Mouse (Mus musculus): ENCODE data around the gene Fcor. TPM values are rescaled to one million over a fixed set of nuclear protein-coding genes. Genes with fewer than 3 reads are reported as not detected.

Gene Fcor
- polyA plus RNA-seq (2014; fragmentation: Illumina TruSeq; extraction: RNeasy Lipid Tissue Mini Kit (QIAGEN cat#74804); ENCODE audit: low read depth, low replicate concordance): 3.4 TPM

DNA sequence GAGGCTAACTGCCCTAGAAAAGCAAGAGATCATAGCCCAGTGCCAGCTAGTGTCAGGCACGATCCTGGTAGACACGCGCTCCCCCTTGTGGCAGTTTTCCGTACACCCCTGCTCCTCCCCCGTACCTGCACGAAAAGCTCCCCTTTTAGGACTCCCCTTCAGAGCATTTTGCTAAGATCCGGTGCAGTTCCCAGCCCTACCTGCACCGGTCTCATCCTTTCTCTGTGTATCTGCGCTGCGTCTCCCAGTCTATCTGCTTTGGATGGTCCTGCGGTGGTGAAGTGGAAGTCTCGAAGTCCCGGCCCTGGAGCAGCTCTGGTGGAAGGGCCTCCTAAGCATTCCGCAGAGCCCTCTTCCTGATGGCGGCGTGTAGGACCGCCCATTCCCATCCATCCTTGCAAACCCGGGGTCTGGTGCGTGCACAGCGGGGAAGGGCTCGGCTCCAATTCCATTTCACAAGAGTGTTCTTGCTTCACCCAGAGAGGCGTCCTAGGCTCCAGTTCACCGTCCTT is at the start of gene Fcor:
Gene Fcor (minus strand): TSS at position 383 of the 512 bp plus-strand sequence.

DNA sequence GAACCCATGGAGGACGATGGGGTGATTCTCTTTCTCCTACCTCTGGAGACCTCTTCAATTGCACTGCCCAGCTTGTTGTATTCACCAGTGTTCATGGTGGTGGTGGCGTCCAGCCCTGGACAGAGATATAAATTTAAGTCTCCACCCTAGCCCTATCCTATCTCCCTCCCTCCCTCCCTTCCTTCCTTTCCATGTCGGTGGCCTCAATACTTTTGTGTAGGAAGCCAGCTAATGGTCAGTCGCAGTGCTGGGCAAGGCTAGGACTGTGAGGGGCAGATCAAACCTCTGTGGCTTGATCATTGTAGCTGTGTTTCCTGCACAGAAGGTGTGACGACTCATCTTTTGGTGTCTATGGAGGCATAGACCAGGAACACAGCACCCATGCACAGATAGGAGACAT is 48.4 kb upstream of the Fcor start, which contains the start of gene Clec4g:
Gene Clec4g (minus strand): TSS at position 101 of the 400 bp plus-strand sequence.

DNA sequence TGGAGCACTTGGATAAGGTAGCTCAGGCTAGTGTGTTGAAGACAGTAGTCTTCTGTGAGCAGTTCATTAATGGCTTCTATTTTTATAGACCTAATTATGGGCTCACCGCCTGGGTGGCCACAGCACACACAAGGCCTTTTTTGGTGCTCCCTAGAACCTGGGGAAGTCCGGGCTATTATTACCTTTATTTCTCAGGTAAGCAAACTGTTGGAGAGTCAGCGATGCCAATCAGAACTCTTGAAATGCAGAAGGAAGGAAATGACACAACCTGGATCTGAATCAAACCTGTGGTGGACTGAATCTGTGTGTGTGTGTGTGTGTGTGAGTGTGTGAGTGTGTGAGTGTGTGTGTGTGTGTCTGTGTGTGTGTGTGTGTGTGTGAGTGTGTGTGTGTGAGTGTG is 22.0 kb upstream of the Fcor start, which contains the start of gene Fcer2a:
Gene Fcer2a (minus strand): TSS at position 55 of the 400 bp plus-strand sequence.

DNA sequence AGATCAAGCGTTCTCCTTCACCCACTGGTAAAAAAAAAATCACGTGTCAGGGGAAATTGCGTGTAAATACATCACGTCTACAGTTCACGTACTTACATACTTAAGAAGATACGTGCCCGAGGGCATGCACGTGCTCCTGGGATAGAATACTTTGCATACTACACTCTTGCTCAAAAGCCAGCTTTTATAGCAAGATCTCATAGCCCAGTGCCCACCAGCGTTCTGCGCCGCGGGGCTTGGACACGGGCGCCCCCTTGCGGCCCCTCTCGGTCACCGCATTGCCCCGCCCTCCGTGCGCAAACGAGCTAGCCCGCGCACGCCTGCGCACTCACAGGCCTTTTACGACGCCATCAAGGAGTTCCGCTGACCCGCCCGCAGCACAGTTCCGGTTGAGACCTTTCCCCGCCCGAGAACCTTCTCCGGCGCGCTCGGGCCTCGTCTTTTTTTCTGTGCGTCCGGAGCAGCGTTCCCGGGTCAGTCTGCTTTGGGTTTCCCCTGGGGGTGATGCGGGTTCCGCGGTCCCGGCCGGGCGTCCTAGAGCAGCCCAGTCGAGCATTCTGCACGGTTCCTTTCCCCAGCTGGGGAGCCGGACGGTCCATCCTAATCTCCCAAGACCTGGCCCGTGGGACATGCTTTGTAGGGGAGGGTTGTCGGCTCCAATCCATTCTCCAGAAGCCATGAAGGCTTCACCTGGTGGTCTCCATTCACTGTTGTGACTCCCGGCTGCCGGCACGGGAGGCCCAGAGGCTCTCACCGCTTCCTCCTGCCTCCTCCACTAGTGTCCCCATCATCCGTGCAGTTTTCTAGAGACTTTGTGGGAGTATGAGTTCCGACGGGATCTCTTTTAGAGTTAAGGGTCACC is 4.2 kb upstream of the Fcor start, which contains the start of gene Trappc5:
Gene Trappc5 (plus strand): TSS at position 169 of the 862 bp plus-strand sequence.

DNA sequence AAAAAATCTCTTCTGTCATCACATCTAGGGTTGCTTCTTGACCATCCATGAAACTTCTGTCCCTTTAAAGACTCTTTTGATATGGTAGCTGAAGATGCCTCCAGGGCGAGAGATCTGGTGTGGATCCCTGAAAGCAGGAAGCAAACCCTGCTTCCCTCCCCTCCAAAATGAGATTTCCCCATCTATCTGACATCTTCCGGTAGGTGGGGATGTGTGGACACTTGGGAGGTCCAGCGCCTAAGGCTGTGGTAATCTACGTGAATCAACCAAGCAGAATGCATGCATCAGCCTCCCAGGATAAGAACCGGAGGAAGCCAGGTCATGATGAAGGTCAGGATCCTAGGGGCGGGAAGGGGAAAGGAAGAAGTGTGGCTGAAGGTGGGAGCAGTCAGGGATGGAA is 6.7 kb downstream of the Fcor start, which contains the start of gene Mcemp1:
Gene Mcemp1 (plus strand): TSS at position 248 of the 400 bp plus-strand sequence.

DNA sequence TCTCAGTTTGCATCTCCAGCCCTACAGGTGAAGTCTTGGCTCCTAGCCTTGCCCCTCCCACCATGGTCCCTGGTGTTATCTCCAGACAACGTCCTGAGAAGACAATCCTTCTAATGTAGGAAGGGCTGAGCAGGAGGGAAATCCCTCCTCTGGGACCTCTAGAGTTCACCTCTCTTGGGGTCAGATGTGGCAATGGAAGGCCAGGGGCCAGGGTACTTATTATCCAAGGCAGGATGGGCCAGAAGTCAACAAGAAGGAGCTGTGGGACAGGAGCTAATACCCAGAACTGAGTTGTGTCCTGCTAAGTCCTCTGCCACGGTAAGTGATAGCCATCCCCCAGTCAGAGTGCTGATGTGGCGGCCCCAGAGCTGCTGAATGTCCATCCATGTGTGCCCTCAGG is 16.6 kb downstream of the Fcor start, which contains the start of gene Retn:
Gene Retn (plus strand): TSS at position 245 of the 400 bp plus-strand sequence.

DNA sequence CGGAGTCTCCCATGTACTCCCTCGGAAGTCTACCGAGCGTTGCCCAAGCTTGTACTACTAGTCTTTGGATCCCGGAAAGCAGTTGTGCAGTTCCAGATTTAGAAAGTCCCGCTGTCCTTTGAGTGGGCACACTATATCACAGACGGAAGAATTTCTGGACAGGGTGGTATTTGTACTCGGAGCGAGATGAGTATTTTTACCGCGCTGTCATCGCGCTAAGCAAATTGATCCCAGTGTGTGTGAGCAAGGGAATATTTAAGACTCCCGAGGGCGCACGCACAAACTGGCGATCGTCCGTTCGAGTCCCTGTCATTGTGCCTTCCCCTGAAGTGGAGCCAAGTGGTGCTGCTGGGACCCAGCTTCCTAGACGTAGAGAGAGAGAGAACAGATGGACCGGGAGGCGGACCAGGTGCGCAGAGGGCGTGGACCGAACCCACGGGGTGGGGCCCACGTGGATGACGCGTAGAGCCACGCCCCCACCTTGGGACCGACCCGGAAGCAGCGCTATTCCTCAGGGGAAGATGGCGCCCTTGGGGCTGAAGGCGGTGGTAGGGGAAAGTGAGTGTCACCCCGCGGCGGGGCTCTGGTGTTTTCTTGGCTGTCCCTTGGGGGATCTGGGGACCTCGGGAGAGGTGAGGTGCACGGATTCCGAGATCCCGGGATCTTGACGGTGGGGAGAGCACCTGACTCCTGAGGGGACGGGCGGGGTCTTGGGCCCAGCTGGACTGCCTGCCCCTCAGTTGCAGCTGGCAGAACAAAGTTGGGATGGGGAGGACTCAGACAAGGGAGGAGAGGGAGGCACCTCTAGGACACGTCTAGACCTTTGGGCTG is 41.3 kb downstream of the Fcor start, which contains the start of gene Stxbp2:
Gene Stxbp2 (plus strand): TSS at position 309 of the 831 bp plus-strand sequence.

DNA sequence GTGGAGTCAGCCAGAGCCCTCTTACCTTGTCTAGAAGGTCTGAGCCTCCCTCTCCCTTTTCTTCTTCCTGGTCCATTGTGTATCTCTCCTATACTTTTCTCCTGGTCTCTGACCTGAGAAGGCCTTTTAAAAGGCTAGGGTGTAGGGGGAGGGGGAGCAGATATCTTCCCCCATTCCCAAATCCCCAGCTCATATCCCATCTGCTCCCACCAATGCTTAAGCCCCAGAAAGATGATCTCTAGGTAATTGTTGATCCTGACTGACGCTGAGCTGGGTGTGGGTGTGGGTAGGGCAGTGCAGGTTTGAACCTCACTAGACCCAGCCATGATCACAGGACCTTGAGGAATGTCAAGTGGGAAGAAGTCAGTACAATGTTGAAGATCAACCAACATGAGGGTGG is 46.7 kb downstream of the Fcor start, which contains the start of gene Pcp2:
Gene Pcp2 (minus strand): TSS at position 101 of the 400 bp plus-strand sequence.

DNA sequence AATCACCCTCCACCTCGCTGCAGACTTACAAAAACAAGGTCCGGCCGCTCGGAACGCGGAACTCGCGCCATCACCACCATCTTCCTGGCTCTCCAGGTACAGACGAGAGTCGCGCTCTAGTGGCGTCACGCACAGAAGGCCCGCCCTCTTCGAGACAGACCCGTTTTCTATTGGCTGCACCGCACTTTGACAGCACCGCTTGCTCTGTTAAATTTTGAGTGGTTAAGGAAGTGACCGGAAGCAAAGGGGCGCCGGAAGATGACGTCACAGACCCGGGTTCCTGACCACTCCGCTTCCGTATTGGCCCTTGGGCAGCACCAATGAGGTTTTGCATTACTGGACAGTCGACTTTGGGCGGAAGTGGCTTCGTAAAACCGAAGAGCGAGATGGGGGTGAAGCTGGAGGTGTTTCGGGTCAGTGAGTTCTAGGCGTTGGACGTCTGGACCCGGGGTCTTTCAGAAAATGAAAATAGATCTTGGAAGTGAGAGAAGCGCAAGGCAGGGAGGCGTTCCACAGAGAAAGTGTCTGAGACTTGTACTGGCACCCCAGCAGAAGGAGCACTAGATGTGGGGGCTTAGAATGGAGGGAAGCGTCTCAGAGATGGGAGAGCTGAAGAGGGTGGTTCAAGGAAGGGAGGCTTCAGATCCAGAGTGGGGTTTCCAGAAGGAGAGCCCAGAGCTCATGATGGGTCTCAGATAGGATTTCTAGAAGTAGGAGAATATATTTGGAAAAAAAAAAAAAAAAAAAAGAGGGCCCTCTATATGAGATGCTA is 50.8 kb downstream of the Fcor start, which contains the start of the genes Xab2 and Pet100:
Gene Xab2 (minus strand): TSS at position 118 of the 772 bp plus-strand sequence.
Gene Pet100 (plus strand): TSS at position 350 of the 772 bp plus-strand sequence.

Other genes with a start within 250 kb of the Fcor start
- gene Pex11g, start 204.7 kb downstream of the Fcor start, polyA plus RNA-seq (2014; fragmentation: Illumina TruSeq; extraction: RNeasy Lipid Tissue Mini Kit (QIAGEN cat#74804); ENCODE audit: low read depth, low replicate concordance): 0.82 TPM
- gene Tex45, start 201.5 kb downstream of the Fcor start, polyA plus RNA-seq (2014; fragmentation: Illumina TruSeq; extraction: RNeasy Lipid Tissue Mini Kit (QIAGEN cat#74804); ENCODE audit: low read depth, low replicate concordance): not detected
- gene Zfp358, start 179.2 kb downstream of the Fcor start, polyA plus RNA-seq (2014; fragmentation: Illumina TruSeq; extraction: RNeasy Lipid Tissue Mini Kit (QIAGEN cat#74804); ENCODE audit: low read depth, low replicate concordance): 2.8 TPM
- 12.9 TPM for gene Mcoln1, start 171.9 kb downstream of the Fcor start, polyA plus RNA-seq (2014; fragmentation: Illumina TruSeq; extraction: RNeasy Lipid Tissue Mini Kit (QIAGEN cat#74804); ENCODE audit: low read depth, low replicate concordance)
- 5.8 TPM for gene Pnpla6, start 157.0 kb downstream of the Fcor start, polyA plus RNA-seq (2014; fragmentation: Illumina TruSeq; extraction: RNeasy Lipid Tissue Mini Kit (QIAGEN cat#74804); ENCODE audit: low read depth, low replicate concordance)
- gene C330021F23Rik, start 104.4 kb downstream of the Fcor start, polyA plus RNA-seq (2014; fragmentation: Illumina TruSeq; extraction: RNeasy Lipid Tissue Mini Kit (QIAGEN cat#74804); ENCODE audit: low read depth, low replicate concordance): not detected
- gene Camsap3, start 85.1 kb downstream of the Fcor start, polyA plus RNA-seq (2014; fragmentation: Illumina TruSeq; extraction: RNeasy Lipid Tissue Mini Kit (QIAGEN cat#74804); ENCODE audit: low read depth, low replicate concordance): 0.58 TPM
- gene Xab2, start 51.0 kb downstream of the Fcor start, polyA plus RNA-seq (2014; fragmentation: Illumina TruSeq; extraction: RNeasy Lipid Tissue Mini Kit (QIAGEN cat#74804); ENCODE audit: low read depth, low replicate concordance): 0.87 TPM
- gene Pet100, start 50.8 kb downstream of the Fcor start, polyA plus RNA-seq (2014; fragmentation: Illumina TruSeq; extraction: RNeasy Lipid Tissue Mini Kit (QIAGEN cat#74804); ENCODE audit: low read depth, low replicate concordance): 18.3 TPM
- gene Pcp2, start 46.8 kb downstream of the Fcor start, polyA plus RNA-seq (2014; fragmentation: Illumina TruSeq; extraction: RNeasy Lipid Tissue Mini Kit (QIAGEN cat#74804); ENCODE audit: low read depth, low replicate concordance): not detected
- 15.1 TPM for gene Stxbp2, start 41.4 kb downstream of the Fcor start, polyA plus RNA-seq (2014; fragmentation: Illumina TruSeq; extraction: RNeasy Lipid Tissue Mini Kit (QIAGEN cat#74804); ENCODE audit: low read depth, low replicate concordance)
- 32.8 TPM for gene Retn, start 16.6 kb downstream of the Fcor start, polyA plus RNA-seq (2014; fragmentation: Illumina TruSeq; extraction: RNeasy Lipid Tissue Mini Kit (QIAGEN cat#74804); ENCODE audit: low read depth, low replicate concordance)
- not detected for gene Mcemp1, start 6.6 kb downstream of the Fcor start, polyA plus RNA-seq (2014; fragmentation: Illumina TruSeq; extraction: RNeasy Lipid Tissue Mini Kit (QIAGEN cat#74804); ENCODE audit: low read depth, low replicate concordance)
- gene Trappc5, start 3.9 kb upstream of the Fcor start, polyA plus RNA-seq (2014; fragmentation: Illumina TruSeq; extraction: RNeasy Lipid Tissue Mini Kit (QIAGEN cat#74804); ENCODE audit: low read depth, low replicate concordance): 8.7 TPM
- 0.76 TPM for gene Fcer2a, start 21.8 kb upstream of the Fcor start, polyA plus RNA-seq (2014; fragmentation: Illumina TruSeq; extraction: RNeasy Lipid Tissue Mini Kit (QIAGEN cat#74804); ENCODE audit: low read depth, low replicate concordance)
- gene Clec4g, start 48.3 kb upstream of the Fcor start, polyA plus RNA-seq (2014; fragmentation: Illumina TruSeq; extraction: RNeasy Lipid Tissue Mini Kit (QIAGEN cat#74804); ENCODE audit: low read depth, low replicate concordance): not detected
- 2.3 TPM for gene Cd209a, start 76.6 kb upstream of the Fcor start, polyA plus RNA-seq (2014; fragmentation: Illumina TruSeq; extraction: RNeasy Lipid Tissue Mini Kit (QIAGEN cat#74804); ENCODE audit: low read depth, low replicate concordance)
- gene Cd209e, start 181.9 kb upstream of the Fcor start, polyA plus RNA-seq (2014; fragmentation: Illumina TruSeq; extraction: RNeasy Lipid Tissue Mini Kit (QIAGEN cat#74804); ENCODE audit: low read depth, low replicate concordance): not detected
- not detected for gene Cd209d, start 206.2 kb upstream of the Fcor start, polyA plus RNA-seq (2014; fragmentation: Illumina TruSeq; extraction: RNeasy Lipid Tissue Mini Kit (QIAGEN cat#74804); ENCODE audit: low read depth, low replicate concordance)